Mouse (Mus musculus) limb, embryonic 11.5 days (tissue): ENCODE measurements around the gene Gm266. TPM values are rescaled to one million over a fixed set of nuclear protein-coding genes. Genes with fewer than 3 reads are reported as not detected.

Experiments used
- polyA plus RNA-seq: library from polyadenylated mRNA; unstranded; fragments of >200 nt; fragmentation: Nextera tagmentation; extraction: Ambion mirVana; gene quantifications from 2 replicates; pipeline ENCODE4 v1.2.1, GENCODE M21; 2014

Gm266 gene
- polyA plus RNA-seq, 1 experiment from 2014 or later: 11.4 TPM

Other genes starting within 250 kb of the Gm266 start
- 0.28 and 0.29 TPM in 2 replicates for gene Amn, start 214.7 kb downstream of the Gm266 start, polyA plus RNA-seq
- 30.4 and 30.9 TPM in 2 replicates for gene Cdc42bpb, start 108.1 kb downstream of the Gm266 start, polyA plus RNA-seq
- 0.63 TPM in 1 of 2 replicates, not detected in the other for gene Lbhd2, start 79.0 kb downstream of the Gm266 start, polyA plus RNA-seq
- 4.1 TPM in 2 replicates for gene Exoc3l4, start 68.8 kb downstream of the Gm266 start, polyA plus RNA-seq
- gene Tnfaip2, start 43.4 kb downstream of the Gm266 start, polyA plus RNA-seq: 3.1 and 5.5 TPM in 2 replicates
- gene Eif5, start 52.2 kb upstream of the Gm266 start, polyA plus RNA-seq: 666 and 690 TPM in 2 replicates
- 65.4 and 65.7 TPM in 2 replicates for gene Mark3, start 88.7 kb upstream of the Gm266 start, polyA plus RNA-seq
- 76.4 and 84.4 TPM in 2 replicates for gene Ckb, start 186.5 kb upstream of the Gm266 start, polyA plus RNA-seq
- gene Trmt61a, start 192.3 kb upstream of the Gm266 start, polyA plus RNA-seq: 6.3 and 7.4 TPM in 2 replicates
- gene Bag5, start 227.4 kb upstream of the Gm266 start, polyA plus RNA-seq: 56.8 and 58.2 TPM in 2 replicates
- gene Apopt1, start 227.4 kb upstream of the Gm266 start, polyA plus RNA-seq: 55.1 and 61.1 TPM in 2 replicates